ENCODE assay signal across 9 mouse cellular contexts in the genomic region with DNA sequence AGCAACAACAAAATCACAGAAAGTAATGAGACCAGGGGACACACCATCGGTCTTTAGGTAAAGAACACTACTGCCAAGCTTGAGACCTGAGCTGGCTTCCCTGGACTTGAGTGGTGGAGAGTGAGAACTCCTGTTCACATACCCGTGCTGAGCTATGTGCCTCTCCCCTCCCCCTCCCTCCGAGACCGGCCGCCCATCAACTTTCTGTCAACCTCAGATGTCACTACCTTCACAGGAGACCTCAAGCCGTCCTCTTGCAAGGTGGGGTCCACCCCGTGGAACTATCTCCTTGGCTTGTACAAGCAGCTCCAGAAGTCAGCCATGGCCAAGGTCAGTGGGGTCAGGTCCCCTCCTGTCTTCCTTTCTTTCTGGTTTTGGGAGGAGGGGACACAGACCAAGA. TPM values are rescaled to one million over a fixed set of nuclear protein-coding genes. Genes with fewer than 3 reads are reported as not detected.
DNase-seq lines count a peak whose midpoint lies in the region; ATAC-seq and TF ChIP-seq lines count a peak whose summit lies in the region.
"Had no signal": no experiment of that assay in that cellular context is flagged by ENCODE, and none has a peak within 500 bp of the region (broad histone marks: within the 10 kb centered on the region; RNA-seq: fewer than 3 reads in every experiment).

No protein-coding gene starts in this region.

- TF ChIP-seq EP300 in heart, adult 2 months (IDR thresholded peaks at IDR 0.05; ENCODE audit: insufficient read depth, low read depth, low read length), result no peak

- intact Hi-C loops in heart, adult 2 months (cut with DNase I), result loop anchor here (1.0 to 5.0 kb wide), 4 partner anchors 24 to 160 kb away; a partner anchor contains a TSS
- intact Hi-C loops in heart, postnatal 25 days (cut with DNase I), result loop anchor here (5.0 to 10.0 kb wide), 2 partner anchors 160 to 492 kb away; a partner anchor contains a TSS

- in situ Hi-C loops in ES-E14 (cut with MboI; ENCODE audit: low sequenced_read_pairs in 2 of 2, unreplicated experiment in 2 of 2), result no loop called here

- peak overlapping the region; percentile 8; the same call in 1 of the 2 replicates for H3K4me3 ChIP-seq in heart, adult 2 months
- no peak overlapping the region for H3K4me3 ChIP-seq in kidney, embryonic 16.5 days (ENCODE audit: low read length)
- no peak overlapping the region for H3K4me3 ChIP-seq in kidney, embryonic 15.5 days (replicated peaks)
- H3K4me3 ChIP-seq in ES-E14 (ENCODE audit: insufficient read depth in 1 of 2, low read depth in 1 of 2, low read length in 2 of 2, poor library complexity in 1 of 2, severe bottlenecking in 1 of 2), result peak overlapping the region in 1 of 2 experiments; percentile 56; a peak in 3 of 4 replicates
- no peak overlapping the region for H3K4me3 ChIP-seq in liver, embryonic 13.5 days (replicated peaks)

- no peak overlapping the region for H3K27ac ChIP-seq in heart, adult 2 months
- no peak overlapping the region for H3K27ac ChIP-seq in kidney, embryonic 16.5 days (ENCODE audit: low read length)
- H3K27ac ChIP-seq in kidney, embryonic 15.5 days, result no peak overlapping the region
- H3K27ac ChIP-seq in ES-E14 (ENCODE audit: insufficient read depth, low read depth, low read length, poor library complexity, severe bottlenecking), result peak overlapping the region; percentile 58; the same call in 1 of the 2 replicates
- H3K27ac ChIP-seq in liver, embryonic 13.5 days, result no peak overlapping the region
- H3K27ac ChIP-seq: hindbrain, embryonic 14.5 days had no signal

- peaks cover 3% of the 10 kb centered on the region for H3K4me1 ChIP-seq in heart, adult 2 months (ENCODE audit: control insufficient read depth, insufficient read depth, low read length)
- H3K4me1 ChIP-seq in kidney, embryonic 16.5 days (ENCODE audit: insufficient read depth, low read length), result peaks cover 13% of the 10 kb centered on the region
- peaks cover 41% of the 10 kb centered on the region for H3K4me1 ChIP-seq in kidney, embryonic 15.5 days
- H3K4me1 ChIP-seq in ES-E14 (ENCODE audit: control insufficient read depth in 2 of 2, insufficient read depth in 2 of 2, low read length in 2 of 2, poor library complexity in 1 of 2), result peaks cover 2 to 25% of the 10 kb centered on the region in 2 experiments; a peak in 2 of 4 replicates
- peaks cover 38% of the 10 kb centered on the region for H3K4me1 ChIP-seq in liver, embryonic 13.5 days (replicated peaks)

- no peaks in the 10 kb centered on the region for H3K9me3 ChIP-seq in kidney, embryonic 16.5 days (ENCODE audit: low read length)
- H3K9me3 ChIP-seq in kidney, embryonic 15.5 days (replicated peaks), result no peaks in the 10 kb centered on the region
- no peaks in the 10 kb centered on the region for H3K9me3 ChIP-seq in ES-E14 (ENCODE audit: control insufficient read depth, insufficient read depth, low read depth, low read length)
- H3K9me3 ChIP-seq in liver, embryonic 13.5 days (replicated peaks), result no peaks in the 10 kb centered on the region

- H3K79me2 ChIP-seq in heart, adult 2 months (replicated peaks; ENCODE audit: control insufficient read depth, insufficient read depth, low read length), result no peaks in the 10 kb centered on the region

- no peaks in the 10 kb centered on the region for H3K36me3 ChIP-seq in heart, adult 2 months (ENCODE audit: control insufficient read depth, insufficient read depth, low read length)
- H3K36me3 ChIP-seq in kidney, embryonic 16.5 days (ENCODE audit: insufficient read depth, low read length), result no peaks in the 10 kb centered on the region
- no peaks in the 10 kb centered on the region for H3K36me3 ChIP-seq in kidney, embryonic 15.5 days
- H3K36me3 ChIP-seq in ES-E14 (ENCODE audit: control insufficient read depth, insufficient read depth, low read length, poor library complexity, severe bottlenecking), result no peaks in the 10 kb centered on the region; the same call in 1 of the 2 replicates
- H3K36me3 ChIP-seq in liver, embryonic 13.5 days, result no peaks in the 10 kb centered on the region

- no peaks in the 10 kb centered on the region for H3K27me3 ChIP-seq in heart, adult 2 months (ENCODE audit: control insufficient read depth, insufficient read depth, low read length)
- no peaks in the 10 kb centered on the region for H3K27me3 ChIP-seq in kidney, embryonic 16.5 days (ENCODE audit: insufficient read depth, low read length)
- H3K27me3 ChIP-seq in kidney, embryonic 15.5 days, result 0 out of 2 replicates have a peak, but pooled peaks cover 7% of the 10 kb centered on the region
- peaks cover 11% of the 10 kb centered on the region; the same call in 1 of the 2 replicates for H3K27me3 ChIP-seq in liver, embryonic 13.5 days

- DNase-seq in heart, adult 2 months, result no peak
- no peak for DNase-seq in heart, postnatal 25 days (ENCODE audit: low spot score)
- DNase-seq in ES-E14 (ENCODE audit: low read depth, low spot score), result no peak
- DNase-seq in liver, embryonic 13.5 days, result no peak
- DNase-seq in adrenal gland, postnatal 10 days, result no peak
- no peak for DNase-seq in urinary bladder, postnatal 36 days (ENCODE audit: low spot score in 2 of 2)

- H3K4me2 ChIP-seq in kidney, embryonic 16.5 days (replicated peaks; ENCODE audit: low read depth, low read length), result no peak overlapping the region
- H3K4me2 ChIP-seq in kidney, embryonic 15.5 days, result no peak overlapping the region
- H3K4me2 ChIP-seq in liver, embryonic 13.5 days, result 0 out of 2 replicates have a peak overlapping the region, but pooled peaks have one; percentile 28

- 0 out of 2 replicates have a peak overlapping the region, but pooled peaks have one; percentile 35 for H3K9ac ChIP-seq in heart, adult 2 months (ENCODE audit: low read depth, low read length)
- H3K9ac ChIP-seq in kidney, embryonic 16.5 days (replicated peaks; ENCODE audit: low read length), result 0 out of 2 replicates have a peak overlapping the region, but pooled peaks have one; percentile 25
- H3K9ac ChIP-seq in kidney, embryonic 15.5 days, result no peak overlapping the region
- peak overlapping the region; percentile 70; the same call in 1 of the 2 replicates for H3K9ac ChIP-seq in ES-E14 (ENCODE audit: insufficient read depth, low read depth, low read length, poor library complexity, severe bottlenecking)
- no peak overlapping the region for H3K9ac ChIP-seq in liver, embryonic 13.5 days
- H3K9ac ChIP-seq: hindbrain, embryonic 14.5 days had no signal

- 45% methylated on average over 7 of the region's 7 CpGs for WGBS in heart, adult 2 months
- 68% methylated on average over 7 of the region's 7 CpGs for WGBS in kidney, embryonic 16.5 days
- 53% methylated on average over 7 of the region's 7 CpGs for WGBS in kidney, embryonic 15.5 days
- 46% methylated on average over 7 of the region's 7 CpGs for WGBS in liver, embryonic 13.5 days (ENCODE audit: insufficient replicate concordance)

- no peak for ATAC-seq in kidney, embryonic 16.5 days (ENCODE audit: low FRiP score, low TSS enrichment)
- ATAC-seq in kidney, embryonic 15.5 days (replicated peaks; ENCODE audit: low FRiP score), result no peak
- no peak for ATAC-seq in liver, embryonic 13.5 days (ENCODE audit: low read depth)

- no peak for TF ChIP-seq POLR2A in heart, adult 2 months (IDR thresholded peaks at IDR 0.05; ENCODE audit: insufficient read depth, low read depth, low read length)

- no peak for TF ChIP-seq CTCF in heart, adult 2 months (IDR thresholded peaks at IDR 0.05)

TF ChIP-seq in ES-E14, 5 proteins besides CTCF, POLR2A, EP300 and RAD21:
- no peak for TF ChIP-seq CHD2 (IDR thresholded peaks at IDR 0.05; ENCODE audit: low read depth, low read length)
- TF ChIP-seq ZNF384 (IDR thresholded peaks at IDR 0.05; ENCODE audit: low read depth, low read length), result no peak
- TF ChIP-seq ZC3H11A (IDR thresholded peaks at IDR 0.05; ENCODE audit: borderline replicate concordance, low read depth, low read length), result no peak
- TF ChIP-seq MAFK (IDR thresholded peaks at IDR 0.05; ENCODE audit: insufficient read depth, low read depth, low read length), result no peak
- TF ChIP-seq HCFC1 (IDR thresholded peaks at IDR 0.05; ENCODE audit: borderline replicate concordance, insufficient read depth, low read length), result no peak

RNA-seq across cellular contexts. Expression of a gene that starts 3.5 kb away (rescaled TPM):
- 10 to 100 TPM; 15.0 to 16.9 TPM for total RNA-seq in heart, adult 2 months (2021)
- polyA plus RNA-seq in heart, adult 2 months (2012; rRNA removed), result 35.0 and 35.9 TPM in 2 replicates
- total RNA-seq in heart, postnatal 25 days (2021), result 10 to 100 TPM; 18.2 to 24.2 TPM
- polyA plus RNA-seq in kidney, embryonic 16.5 days (2015; fragmentation: Nextera tagmentation; extraction: Ambion mirVana), result 7.4 and 9.5 TPM in 2 replicates
- polyA plus RNA-seq in kidney, embryonic 15.5 days (2015; fragmentation: Nextera tagmentation; extraction: Ambion mirVana), result 7.1 and 8.5 TPM in 2 replicates
- total RNA-seq in ES-E14 (2012; rRNA removed), result 36.4 and 53.2 TPM in 2 replicates
- 2.4 and 3.0 TPM in 2 replicates for polyA plus RNA-seq in liver, embryonic 13.5 days (2015; fragmentation: Nextera tagmentation; extraction: Ambion mirVana)
- total RNA-seq in adrenal gland, postnatal 10 days (2021), result 10 to 100 TPM; 35.4 to 42.4 TPM

RNA-seq across cellular contexts. Expression of a gene that starts 24.8 kb away (rescaled TPM):
- 1 to 10 TPM; 4.6 to 6.2 TPM for total RNA-seq in heart, adult 2 months (2021)
- polyA plus RNA-seq in heart, adult 2 months (2012; rRNA removed), result 3.4 and 6.7 TPM in 2 replicates
- 1 to 10 TPM; 4.6 to 6.8 TPM for total RNA-seq in heart, postnatal 25 days (2021)
- polyA plus RNA-seq in kidney, embryonic 16.5 days (2015; fragmentation: Nextera tagmentation; extraction: Ambion mirVana), result 9.3 and 9.6 TPM in 2 replicates
- 7.4 and 8.3 TPM in 2 replicates for polyA plus RNA-seq in kidney, embryonic 15.5 days (2015; fragmentation: Nextera tagmentation; extraction: Ambion mirVana)
- 44.1 and 74.5 TPM in 2 replicates for total RNA-seq in ES-E14 (2012; rRNA removed)
- 0.48 and 0.56 TPM in 2 replicates for polyA plus RNA-seq in liver, embryonic 13.5 days (2015; fragmentation: Nextera tagmentation; extraction: Ambion mirVana)
- 1 to 10 TPM; 8.7 to 9.7 TPM for total RNA-seq in adrenal gland, postnatal 10 days (2021)

RNA-seq across cellular contexts. Expression of a gene that starts 59.4 kb away (rescaled TPM):
- 1 to 10 TPM; 1.5 to 3.5 TPM for total RNA-seq in heart, adult 2 months (2021)
- polyA plus RNA-seq in heart, adult 2 months (2012; rRNA removed), result 2.4 and 2.8 TPM in 2 replicates
- total RNA-seq in heart, postnatal 25 days (2021), result 1 to 10 TPM; 2.9 to 3.8 TPM
- 19.9 and 20.1 TPM in 2 replicates for polyA plus RNA-seq in kidney, embryonic 16.5 days (2015; fragmentation: Nextera tagmentation; extraction: Ambion mirVana)
- 18.4 and 20.0 TPM in 2 replicates for polyA plus RNA-seq in kidney, embryonic 15.5 days (2015; fragmentation: Nextera tagmentation; extraction: Ambion mirVana)
- 6.7 and 8.2 TPM in 2 replicates for total RNA-seq in ES-E14 (2012; rRNA removed)
- 6.3 and 7.0 TPM in 2 replicates for polyA plus RNA-seq in liver, embryonic 13.5 days (2015; fragmentation: Nextera tagmentation; extraction: Ambion mirVana)
- total RNA-seq in adrenal gland, postnatal 10 days (2021), result 1 to 10 TPM; 5.2 to 7.4 TPM

Comparison
In these comparisons a context has a peak if more than half of its experiments do, and no peak if none do; other contexts are left out.
1. H3K9ac ChIP-seq: peak in heart, adult 2 months (single experiment), kidney, embryonic 16.5 days (single experiment) and ES-E14 (single experiment); none in kidney, embryonic 15.5 days (single experiment) and liver, embryonic 13.5 days (single experiment).